Mouse (Mus musculus) lung, adult 2 months (tissue): ENCODE data around the gene Spag6.

ENCODE experiments used
- CTCF ChIP-seq: fragments of 200-500 bp; IDR thresholded peaks from 2 replicates; pipeline ENCODE4 v1.5.1; 2011; ENCODE audit warnings: mild to moderate bottlenecking, low read length, control low read depth; ENCODE audit not compliant: insufficient read depth
- POLR2A ChIP-seq: fragments of 200-500 bp; IDR thresholded peaks from 2 replicates; pipeline ENCODE4 v1.6.1; 2011; ENCODE audit warnings: low read depth, mild to moderate bottlenecking, control low read depth, low read length, borderline replicate concordance; ENCODE audit errors: extremely low read depth

- TF ChIP-seq CTCF: no peak
- TF ChIP-seq POLR2A: no peak
Measured at GRCm38 (mm10) chr2:18693491-18693870, 351 bp upstream of the Spag6 start.
